Mouse (Mus musculus): Measurements from ENCODE around the gene Txndc5.

The Txndc5 gene

GRCm38 (mm10) chr13:38527041-38527796 is 1.4 kb downstream of the Txndc5 start:
- DNase-seq (ENCODE audit: low read depth in 2 of 2, low spot score in 2 of 2): no peak

GRCm38 (mm10) chr13:38526116-38526515 is 2.5 kb downstream of the Txndc5 start:
- no peak for DNase-seq (ENCODE audit: low read depth in 2 of 2, low spot score in 2 of 2)

- no peak for DNase-seq (ENCODE audit: low read depth in 2 of 2, low spot score in 2 of 2)
Measured at GRCm38 (mm10) chr13:38525261-38525660, 3.4 kb downstream of the Txndc5 start.

- no peak for DNase-seq (ENCODE audit: low read depth in 2 of 2, low spot score in 2 of 2)
Measured at GRCm38 (mm10) chr13:38523231-38523630, 5.4 kb downstream of the Txndc5 start.

GRCm38 (mm10) chr13:38522056-38522654 is 6.5 kb downstream of the Txndc5 start:
- DNase-seq (ENCODE audit: low read depth in 2 of 2, low spot score in 2 of 2): no peak

- DNase-seq (ENCODE audit: low read depth in 2 of 2, low spot score in 2 of 2): no peak
Measured at GRCm38 (mm10) chr13:38520299-38520698, 8.3 kb downstream of the Txndc5 start.

GRCm38 (mm10) chr13:38516582-38516981 is 12.0 kb downstream of the Txndc5 start:
- no peak for DNase-seq (ENCODE audit: low read depth in 2 of 2, low spot score in 2 of 2)

- DNase-seq (ENCODE audit: low read depth in 2 of 2, low spot score in 2 of 2): no peak
Measured at GRCm38 (mm10) chr13:38515845-38516244, 12.8 kb downstream of the Txndc5 start.

GRCm38 (mm10) chr13:38515431-38515830 is 13.2 kb downstream of the Txndc5 start:
- DNase-seq (ENCODE audit: low read depth in 2 of 2, low spot score in 2 of 2): no peak

- no peak for DNase-seq (ENCODE audit: low read depth in 2 of 2, low spot score in 2 of 2)
Measured at GRCm38 (mm10) chr13:38513921-38514320, 14.7 kb downstream of the Txndc5 start.

- DNase-seq (ENCODE audit: low read depth in 2 of 2, low spot score in 2 of 2): no peak
Measured at GRCm38 (mm10) chr13:38511979-38512378, 16.6 kb downstream of the Txndc5 start.

- DNase-seq (ENCODE audit: low read depth in 2 of 2, low spot score in 2 of 2): no peak
Measured at GRCm38 (mm10) chr13:38509681-38510341, 18.8 kb downstream of the Txndc5 start.

- no peak for DNase-seq (ENCODE audit: low read depth in 2 of 2, low spot score in 2 of 2)
Measured at GRCm38 (mm10) chr13:38506936-38507335, 21.7 kb downstream of the Txndc5 start.

- no peak for DNase-seq (ENCODE audit: low read depth in 2 of 2, low spot score in 2 of 2)
Measured at GRCm38 (mm10) chr13:38506320-38506719, 22.3 kb downstream of the Txndc5 start.

GRCm38 (mm10) chr13:38503137-38503849 is 25.3 kb downstream of the Txndc5 start:
- DNase-seq (ENCODE audit: low read depth in 2 of 2, low spot score in 2 of 2): peak in 1 of 2 experiments; percentile 3

GRCm38 (mm10) chr13:38501314-38501713 is 27.3 kb downstream of the Txndc5 start:
- no peak for DNase-seq (ENCODE audit: low read depth in 2 of 2, low spot score in 2 of 2)

GRCm38 (mm10) chr13:38496715-38497114 is 31.9 kb downstream of the Txndc5 start:
- no peak for DNase-seq (ENCODE audit: low read depth in 2 of 2, low spot score in 2 of 2)

GRCm38 (mm10) chr13:38486767-38487166 is 41.9 kb downstream of the Txndc5 start:
- no peak for DNase-seq (ENCODE audit: low read depth in 2 of 2, low spot score in 2 of 2)

- DNase-seq (ENCODE audit: low read depth in 2 of 2, low spot score in 2 of 2): no peak
Measured at GRCm38 (mm10) chr13:38484701-38485100, 43.9 kb downstream of the Txndc5 start.

- no peak for DNase-seq (ENCODE audit: low read depth in 2 of 2, low spot score in 2 of 2)
Measured at GRCm38 (mm10) chr13:38481021-38481420, 47.6 kb downstream of the Txndc5 start.

GRCm38 (mm10) chr13:38476936-38477335 is 51.7 kb downstream of the Txndc5 start:
- DNase-seq (ENCODE audit: low read depth in 2 of 2, low spot score in 2 of 2): no peak

- no peak for DNase-seq (ENCODE audit: low read depth in 2 of 2, low spot score in 2 of 2)
Measured at GRCm38 (mm10) chr13:38473497-38473896, 55.1 kb downstream of the Txndc5 start.

Data from CD8-positive naive resting alpha-beta T cell, adult 2 months (primary cell).